Mouse (Mus musculus): ENCODE data around the gene Ppm1a. TPM values are rescaled to one million over a fixed set of nuclear protein-coding genes. Genes with fewer than 3 reads are reported as not detected.

The Ppm1a gene
- total RNA-seq, 1 experiment: 121 TPM

GRCm38 (mm10) chr12:72727021-72727420, 30.2 kb upstream of the Ppm1a start:
- in situ Hi-C loops (cut with MboI; ENCODE audit: low sequenced_read_pairs in 2 of 2, unreplicated experiment in 2 of 2): no loop called here
- no peak for DNase-seq (ENCODE audit: low read depth, low spot score)
- no peaks in the 10 kb centered on the region for H3K9me3 ChIP-seq (ENCODE audit: control insufficient read depth, insufficient read depth, low read depth, low read length)
- TF ChIP-seq HCFC1 (IDR thresholded peaks at IDR 0.05; ENCODE audit: borderline replicate concordance, insufficient read depth, low read length): no peak
- TF ChIP-seq ZNF384 (IDR thresholded peaks at IDR 0.05; ENCODE audit: low read depth, low read length): no peak
- no peak for TF ChIP-seq ZC3H11A (IDR thresholded peaks at IDR 0.05; ENCODE audit: borderline replicate concordance, low read depth, low read length)
- no peak for TF ChIP-seq MAFK (IDR thresholded peaks at IDR 0.05; ENCODE audit: insufficient read depth, low read depth, low read length)
- no peak for TF ChIP-seq CHD2 (IDR thresholded peaks at IDR 0.05; ENCODE audit: low read depth, low read length)
- H3K36me3 ChIP-seq (ENCODE audit: control insufficient read depth, insufficient read depth, low read length, poor library complexity, severe bottlenecking): no peaks in the 10 kb centered on the region
- no peak overlapping the region for H3K4me3 ChIP-seq (ENCODE audit: insufficient read depth in 1 of 2, low read depth in 1 of 2, low read length in 2 of 2, poor library complexity in 1 of 2, severe bottlenecking in 1 of 2)
- no peak overlapping the region for H3K27ac ChIP-seq (ENCODE audit: insufficient read depth, low read depth, low read length, poor library complexity, severe bottlenecking)
- no peak overlapping the region for H3K9ac ChIP-seq (ENCODE audit: insufficient read depth, low read depth, low read length, poor library complexity, severe bottlenecking)
- peaks cover 0 to 11% of the 10 kb centered on the region in 2 experiments; a peak in 2 of 4 replicates for H3K4me1 ChIP-seq (ENCODE audit: control insufficient read depth in 2 of 2, insufficient read depth in 2 of 2, low read length in 2 of 2, poor library complexity in 1 of 2)

DNA sequence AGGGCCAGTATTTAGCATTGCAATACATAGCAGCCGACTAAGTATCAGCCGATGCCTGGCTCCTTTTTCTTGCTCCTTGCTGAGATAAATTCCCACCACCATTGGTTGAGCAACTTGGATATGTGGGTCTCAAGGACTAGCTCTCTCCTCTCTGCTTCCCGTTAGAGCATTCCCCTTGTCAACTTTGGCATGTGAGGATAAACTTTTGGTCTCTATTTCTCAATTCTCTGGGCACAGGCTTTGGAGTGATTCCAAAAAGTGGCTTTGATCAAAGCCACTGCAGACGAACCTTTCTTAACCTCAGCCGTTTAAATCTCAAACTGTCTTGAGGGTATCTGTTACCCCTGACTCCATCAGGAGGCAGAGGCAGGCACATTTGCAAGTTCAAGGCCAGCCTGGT, 29.6 kb upstream of the Ppm1a start:
- TF ChIP-seq MAFK (IDR thresholded peaks at IDR 0.05; ENCODE audit: insufficient read depth, low read depth, low read length): no peak
- TF ChIP-seq ZNF384 (IDR thresholded peaks at IDR 0.05; ENCODE audit: low read depth, low read length): no peak
- TF ChIP-seq ZC3H11A (IDR thresholded peaks at IDR 0.05; ENCODE audit: borderline replicate concordance, low read depth, low read length): no peak
- TF ChIP-seq HCFC1 (IDR thresholded peaks at IDR 0.05; ENCODE audit: borderline replicate concordance, insufficient read depth, low read length): no peak
- TF ChIP-seq CHD2 (IDR thresholded peaks at IDR 0.05; ENCODE audit: low read depth, low read length): no peak
- Histone ChIP-seq H3K36me3 (ENCODE audit: control insufficient read depth, insufficient read depth, low read length, poor library complexity, severe bottlenecking) (no peaks in the 10 kb centered on the region), H3K4me1 (ENCODE audit: control insufficient read depth in 2 of 2, insufficient read depth in 2 of 2, low read length in 2 of 2, poor library complexity in 1 of 2) (peaks cover 0 to 11% of the 10 kb centered on the region in 2 experiments; a peak in 2 of 4 replicates), H3K9me3 (ENCODE audit: control insufficient read depth, insufficient read depth, low read depth, low read length) (no peaks in the 10 kb centered on the region), H3K27ac (ENCODE audit: insufficient read depth, low read depth, low read length, poor library complexity, severe bottlenecking) (no peak overlapping the region; the same call in 1 of the 2 replicates), H3K4me3 (ENCODE audit: insufficient read depth in 1 of 2, low read depth in 1 of 2, low read length in 2 of 2, poor library complexity in 1 of 2, severe bottlenecking in 1 of 2) (no peak overlapping the region), H3K9ac (ENCODE audit: insufficient read depth, low read depth, low read length, poor library complexity, severe bottlenecking) (no peak overlapping the region)
- in situ Hi-C loops (cut with MboI; ENCODE audit: low sequenced_read_pairs in 2 of 2, unreplicated experiment in 2 of 2): no loop called here
- DNase-seq (ENCODE audit: low read depth, low spot score): no peak

GRCm38 (mm10) chr12:72734112-72734511, 23.1 kb upstream of the Ppm1a start:
- in situ Hi-C loops (cut with MboI; ENCODE audit: low sequenced_read_pairs in 2 of 2, unreplicated experiment in 2 of 2): no loop called here
- H3K9me3 ChIP-seq (ENCODE audit: control insufficient read depth, insufficient read depth, low read depth, low read length): no peaks in the 10 kb centered on the region
- DNase-seq (ENCODE audit: low read depth, low spot score): peak; percentile 39

DNA sequence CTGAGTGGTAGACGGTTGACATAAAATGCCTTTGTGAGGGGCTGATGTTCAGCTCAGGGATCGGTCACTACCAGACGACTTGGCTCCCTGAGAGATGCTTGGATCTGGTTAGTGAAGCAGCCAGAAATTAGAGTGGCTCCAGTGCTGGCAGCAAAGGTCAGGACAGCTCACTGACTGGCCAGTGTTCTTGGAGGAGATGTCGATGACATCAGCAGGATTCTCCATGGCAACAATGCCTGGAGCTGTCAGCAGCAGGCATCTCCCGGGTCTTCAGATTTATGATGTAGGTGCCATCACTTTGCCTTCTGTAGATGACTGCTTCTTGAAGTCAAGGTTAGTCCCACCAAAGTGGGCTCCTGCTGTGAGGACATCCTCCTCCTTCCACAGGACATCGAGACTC, 16.1 kb upstream of the Ppm1a start:
- no peaks in the 10 kb centered on the region for H3K36me3 ChIP-seq (ENCODE audit: control insufficient read depth, insufficient read depth, low read length, poor library complexity, severe bottlenecking)
- no peak for TF ChIP-seq ZC3H11A (IDR thresholded peaks at IDR 0.05; ENCODE audit: borderline replicate concordance, low read depth, low read length)
- TF ChIP-seq HCFC1 (IDR thresholded peaks at IDR 0.05; ENCODE audit: borderline replicate concordance, insufficient read depth, low read length): no peak
- TF ChIP-seq CHD2 (IDR thresholded peaks at IDR 0.05; ENCODE audit: low read depth, low read length): no peak
- no peak for TF ChIP-seq ZNF384 (IDR thresholded peaks at IDR 0.05; ENCODE audit: low read depth, low read length)
- no peak for TF ChIP-seq MAFK (IDR thresholded peaks at IDR 0.05; ENCODE audit: insufficient read depth, low read depth, low read length)
- no peak overlapping the region for H3K9ac ChIP-seq (ENCODE audit: insufficient read depth, low read depth, low read length, poor library complexity, severe bottlenecking)
- H3K4me1 ChIP-seq (ENCODE audit: control insufficient read depth in 2 of 2, insufficient read depth in 2 of 2, low read length in 2 of 2, poor library complexity in 1 of 2): peaks cover 6 to 18% of the 10 kb centered on the region in 2 experiments
- in situ Hi-C loops (cut with MboI; ENCODE audit: low sequenced_read_pairs in 2 of 2, unreplicated experiment in 2 of 2): no loop called here
- no peak overlapping the region for H3K27ac ChIP-seq (ENCODE audit: insufficient read depth, low read depth, low read length, poor library complexity, severe bottlenecking)
- no peak overlapping the region for H3K4me3 ChIP-seq (ENCODE audit: insufficient read depth in 1 of 2, low read depth in 1 of 2, low read length in 2 of 2, poor library complexity in 1 of 2, severe bottlenecking in 1 of 2)
- no peaks in the 10 kb centered on the region for H3K9me3 ChIP-seq (ENCODE audit: control insufficient read depth, insufficient read depth, low read depth, low read length)
- no peak for DNase-seq (ENCODE audit: low read depth, low spot score)

More at GRCm38 (mm10) chr12:72734112-72734511, 23.1 kb upstream of the Ppm1a start:
- H3K27ac ChIP-seq (ENCODE audit: insufficient read depth, low read depth, low read length, poor library complexity, severe bottlenecking): peak overlapping the region; percentile 82; the same call in 1 of the 2 replicates
- TF ChIP-seq CHD2 (IDR thresholded peaks at IDR 0.05; ENCODE audit: low read depth, low read length): no peak
- peak; percentile 48; the same call in 1 of the 2 replicates for TF ChIP-seq MAFK (IDR thresholded peaks at IDR 0.05; ENCODE audit: insufficient read depth, low read depth, low read length)
- no peak for TF ChIP-seq ZNF384 (IDR thresholded peaks at IDR 0.05; ENCODE audit: low read depth, low read length)
- no peak for TF ChIP-seq HCFC1 (IDR thresholded peaks at IDR 0.05; ENCODE audit: borderline replicate concordance, insufficient read depth, low read length)
- TF ChIP-seq ZC3H11A (IDR thresholded peaks at IDR 0.05; ENCODE audit: borderline replicate concordance, low read depth, low read length): no peak
- no peak overlapping the region; the same call in 1 of the 2 replicates for H3K9ac ChIP-seq (ENCODE audit: insufficient read depth, low read depth, low read length, poor library complexity, severe bottlenecking)
- H3K36me3 ChIP-seq (ENCODE audit: control insufficient read depth, insufficient read depth, low read length, poor library complexity, severe bottlenecking): no peaks in the 10 kb centered on the region
- H3K4me3 ChIP-seq (ENCODE audit: insufficient read depth in 1 of 2, low read depth in 1 of 2, low read length in 2 of 2, poor library complexity in 1 of 2, severe bottlenecking in 1 of 2): no peak overlapping the region; a peak in 1 of 4 replicates
- H3K4me1 ChIP-seq (ENCODE audit: control insufficient read depth in 2 of 2, insufficient read depth in 2 of 2, low read length in 2 of 2, poor library complexity in 1 of 2): peaks cover 1 to 14% of the 10 kb centered on the region in 2 experiments; a peak in 3 of 4 replicates

Measured in ES-E14 (cell line).